Mouse (Mus musculus) liver, postnatal 0 days (tissue): Measurements from ENCODE around the gene Srd5a2. TPM values are rescaled to one million over a fixed set of nuclear protein-coding genes. Genes with fewer than 3 reads are reported as not detected.

Experiments
- ATAC-seq: fragments of 200-750 bp; cut with Nextera tagmentation; 2 replicates; pipeline ENCODE4 v1.8.0; 2017; ENCODE audit warnings: mild to moderate bottlenecking, moderate library complexity
- DNase-seq: peaks from one replicate; pipeline ENCODE4 v3.0.0-alpha.2; 2016
- H3K27ac ChIP-seq: fragments of 300-500 bp; sonication (generic); 2 replicates; pipeline ENCODE4 v1.5.1; 2014; ENCODE audit warnings: antibody characterized with exemption, moderate library complexity, mild to moderate bottlenecking, low read depth
- H3K27me3 ChIP-seq: fragments of 300-500 bp; sonication (generic); 2 replicates; pipeline ENCODE4 v1.6.1; 2014; ENCODE audit warnings: low read length, control low read depth, mixed read lengths; ENCODE audit not compliant: insufficient read depth
- H3K36me3 ChIP-seq: fragments of 300-500 bp; sonication (generic); replicated peaks from 2 replicates; pipeline ENCODE4 v1.6.1; 2014; ENCODE audit warnings: mild to moderate bottlenecking, control low read depth, low read length, moderate library complexity, mixed read lengths; ENCODE audit not compliant: insufficient read depth
- H3K4me1 ChIP-seq: fragments of 300-500 bp; sonication (generic); 2 replicates; pipeline ENCODE4 v1.6.1; 2014; ENCODE audit warnings: antibody characterized with exemption, mild to moderate bottlenecking, control low read depth; ENCODE audit not compliant: insufficient read depth
- H3K4me2 ChIP-seq: fragments of 300-500 bp; sonication (generic); 2 replicates; pipeline ENCODE4 v1.6.1; 2014; ENCODE audit warnings: low read depth, mild to moderate bottlenecking, low read length, moderate library complexity, mixed read lengths
- H3K4me3 ChIP-seq: fragments of 300-500 bp; sonication (generic); 2 replicates; pipeline ENCODE4 v1.5.1; 2014; ENCODE audit warnings: low read depth, low read length
- H3K9ac ChIP-seq: fragments of 300-500 bp; sonication (generic); replicated peaks from 2 replicates; pipeline ENCODE4 v1.6.1; 2014; ENCODE audit warnings: mild to moderate bottlenecking, moderate library complexity
- H3K9me3 ChIP-seq: fragments of 300-500 bp; sonication (generic); 2 replicates; pipeline ENCODE4 v1.6.1; 2016; ENCODE audit warnings: mild to moderate bottlenecking, control low read depth, low read length, mixed read lengths
- CTCF ChIP-seq: sonication (generic); IDR thresholded peaks from 2 replicates; pipeline ENCODE4 v1.5.1; 2016; ENCODE audit warnings: antibody characterized with exemption, low read depth
- EP300 ChIP-seq: IDR thresholded peaks from 2 replicates; pipeline ENCODE4 v1.6.1; 2016; ENCODE audit warnings: antibody characterized with exemption, low read depth, mild to moderate bottlenecking
- WGBS: fragments of 180-500 bp; shearing (Covaris S2); extraction: QIAGEN DNeasy Blood & Tissue Kit; methylation state at CpG from one replicate; pipeline ENCODE4 v1.1.7; 2014; ENCODE audit not compliant: insufficient replicate concordance; 5-methylcytosine and 5-hydroxymethylcytosine counted together
- polyA plus RNA-seq: library from polyadenylated mRNA; unstranded; fragments of >200 nt; fragmentation: Nextera tagmentation; extraction: Ambion mirVana; gene quantifications from 2 replicates; pipeline ENCODE4 v1.2.1, GENCODE M21; 2015

The Srd5a2 gene
- polyA plus RNA-seq, 1 experiment from 2014 or later: not detected

DNA sequence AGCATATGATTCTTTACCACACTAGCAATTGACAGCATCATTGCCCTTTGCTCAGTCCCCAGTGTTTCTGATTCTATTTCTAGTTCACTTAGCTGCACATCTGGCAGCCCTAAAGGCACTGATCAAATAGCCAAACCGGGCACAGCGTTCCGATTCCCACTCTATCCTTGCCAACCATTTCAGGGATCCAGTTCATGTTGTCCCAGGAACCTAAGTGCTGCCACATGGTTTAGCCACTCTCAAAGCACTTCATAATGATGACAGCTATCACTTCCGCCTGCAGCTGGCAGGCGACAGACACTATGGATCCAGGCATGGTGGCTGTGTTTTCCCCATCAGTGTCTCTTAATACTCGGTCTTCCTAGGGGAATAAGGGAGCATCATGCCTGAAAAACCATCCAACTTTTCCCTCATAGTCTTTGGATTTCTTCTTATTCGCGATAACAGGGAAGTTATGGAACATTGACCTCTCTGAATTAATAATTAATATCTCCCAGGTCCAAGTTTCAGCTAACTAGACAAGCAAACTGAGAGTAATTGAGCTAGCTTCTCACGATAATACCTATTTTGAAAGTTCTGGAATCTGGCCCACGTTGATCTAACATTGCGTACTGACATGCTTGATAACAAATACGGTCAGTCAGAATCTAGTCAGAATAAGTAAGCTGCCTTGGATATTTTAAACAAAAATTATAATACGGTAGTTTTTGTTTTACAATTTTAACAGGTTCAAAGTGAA, 51.6 kb downstream of the Srd5a2 start:
- ATAC-seq (no peak), DNase-seq (no peak)
- Histone ChIP-seq H3K9me3 (no peaks in the 10 kb centered on the region), H3K36me3 (no peaks in the 10 kb centered on the region), H3K4me2 (no peak overlapping the region), H3K27ac (no peak overlapping the region), H3K27me3 (no peaks in the 10 kb centered on the region), H3K4me1 (no peaks in the 10 kb centered on the region), H3K4me3 (no peak overlapping the region), H3K9ac (no peak overlapping the region)
- WGBS: 72% methylated on average over 13 of the region's 13 CpGs
- no peak for TF ChIP-seq EP300
- no peak for TF ChIP-seq CTCF

- H3K9ac ChIP-seq: no peak overlapping the region
- H3K4me2 ChIP-seq: no peak overlapping the region
- no peak overlapping the region for H3K27ac ChIP-seq
- no peak for TF ChIP-seq CTCF
- TF ChIP-seq EP300: no peak
- H3K27me3 ChIP-seq: no peaks in the 10 kb centered on the region
- 77% methylated on average over 4 of the region's 4 CpGs for WGBS
- ATAC-seq (no peak), DNase-seq (no peak)
- no peak overlapping the region for H3K4me3 ChIP-seq
- no peaks in the 10 kb centered on the region for H3K9me3 ChIP-seq
- no peaks in the 10 kb centered on the region for H3K36me3 ChIP-seq
- no peaks in the 10 kb centered on the region for H3K4me1 ChIP-seq
Measured at GRCm38 (mm10) chr17:73991264-73991663, 56.5 kb downstream of the Srd5a2 start.

- Histone ChIP-seq H3K27ac (no peak overlapping the region), H3K9me3 (no peaks in the 10 kb centered on the region), H3K4me3 (no peak overlapping the region), H3K27me3 (no peaks in the 10 kb centered on the region), H3K36me3 (no peaks in the 10 kb centered on the region), H3K4me2 (no peak overlapping the region), H3K4me1 (no peaks in the 10 kb centered on the region), H3K9ac (no peak overlapping the region)
- 76% methylated on average over 2 of the region's 2 CpGs for WGBS
- no peak for ATAC-seq
- no peak for DNase-seq
- no peak for TF ChIP-seq EP300
- no peak for TF ChIP-seq CTCF
Measured at GRCm38 (mm10) chr17:73986571-73986970, 61.1 kb downstream of the Srd5a2 start.

- Histone ChIP-seq H3K9ac (no peak overlapping the region), H3K4me1 (no peaks in the 10 kb centered on the region), H3K36me3 (no peaks in the 10 kb centered on the region), H3K27me3 (no peaks in the 10 kb centered on the region), H3K27ac (no peak overlapping the region), H3K4me2 (no peak overlapping the region), H3K9me3 (no peaks in the 10 kb centered on the region), H3K4me3 (no peak overlapping the region)
- TF ChIP-seq CTCF (no peak), EP300 (no peak)
- ATAC-seq (no peak), DNase-seq (no peak)
- WGBS: 61% methylated on average over 4 of the region's 4 CpGs
Measured at GRCm38 (mm10) chr17:73985936-73986335, 61.8 kb downstream of the Srd5a2 start.

- 16% methylated on average over 4 of the region's 4 CpGs for WGBS
- Histone ChIP-seq H3K4me2 (no peak overlapping the region), H3K4me3 (no peak overlapping the region), H3K9ac (no peak overlapping the region), H3K4me1 (no peaks in the 10 kb centered on the region), H3K9me3 (no peaks in the 10 kb centered on the region), H3K27ac (no peak overlapping the region), H3K36me3 (no peaks in the 10 kb centered on the region), H3K27me3 (no peaks in the 10 kb centered on the region)
- ATAC-seq: no peak
- TF ChIP-seq CTCF (no peak), EP300 (no peak)
- DNase-seq: no peak
Measured at GRCm38 (mm10) chr17:73984508-73984907, 63.2 kb downstream of the Srd5a2 start.

GRCm38 (mm10) chr17:73982871-73983270, 64.8 kb downstream of the Srd5a2 start:
- no peak overlapping the region for H3K4me3 ChIP-seq
- H3K27me3 ChIP-seq: no peaks in the 10 kb centered on the region
- no peak for DNase-seq
- no peak for ATAC-seq
- H3K36me3 ChIP-seq: no peaks in the 10 kb centered on the region
- H3K9ac ChIP-seq: no peak overlapping the region
- no peaks in the 10 kb centered on the region for H3K9me3 ChIP-seq
- H3K4me1 ChIP-seq: no peaks in the 10 kb centered on the region
- TF ChIP-seq EP300 (no peak), CTCF (no peak)
- no peak overlapping the region for H3K4me2 ChIP-seq
- 65% methylated on average over 1 of the region's 1 CpGs for WGBS
- no peak overlapping the region for H3K27ac ChIP-seq

DNA sequence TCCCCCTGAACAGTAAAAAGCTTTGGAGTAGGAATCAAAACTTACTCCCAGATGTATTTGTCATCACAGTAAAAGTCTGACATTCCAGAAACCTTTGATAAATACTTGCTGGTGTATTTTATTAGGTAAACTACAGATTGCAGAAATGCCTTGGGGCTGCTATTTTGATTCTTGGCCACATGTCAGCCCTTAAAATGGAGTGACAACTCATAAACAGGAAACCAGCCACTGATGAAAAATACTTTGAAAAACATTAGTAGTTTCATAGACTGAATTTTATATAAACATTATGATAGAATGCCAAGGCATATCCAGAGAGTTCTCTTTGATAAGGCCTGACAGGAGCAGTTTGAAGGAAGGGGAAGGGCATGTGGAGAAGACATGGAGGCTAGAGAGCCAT, 71.7 kb downstream of the Srd5a2 start:
- no peak for DNase-seq
- H3K4me2 ChIP-seq: no peak overlapping the region

More for the DNA sequence above, 71.7 kb downstream of the Srd5a2 start:
- Histone ChIP-seq H3K9me3 (no peaks in the 10 kb centered on the region), H3K27ac (no peak overlapping the region), H3K9ac (no peak overlapping the region), H3K27me3 (no peaks in the 10 kb centered on the region), H3K36me3 (no peaks in the 10 kb centered on the region), H3K4me1 (no peaks in the 10 kb centered on the region), H3K4me3 (no peak overlapping the region)
- ATAC-seq: no peak
- TF ChIP-seq EP300 (no peak), CTCF (no peak)
